Mouse (Mus musculus): ENCODE measurements around the gene Actr8. TPM values are rescaled to one million over a fixed set of nuclear protein-coding genes. Genes with fewer than 3 reads are reported as not detected.
A peak's percentile ranks its signal among the peaks of the same experiment; 100 is the strongest.

Actr8 gene
- polyA plus RNA-seq (2012; rRNA removed) = 41.5 and 60.6 TPM in 2 replicates
- polyA plus RNA-seq (2014; fragmentation: Nextera tagmentation; extraction: Ambion mirVana) = 47.7 and 52.1 TPM in 2 replicates

DNA sequence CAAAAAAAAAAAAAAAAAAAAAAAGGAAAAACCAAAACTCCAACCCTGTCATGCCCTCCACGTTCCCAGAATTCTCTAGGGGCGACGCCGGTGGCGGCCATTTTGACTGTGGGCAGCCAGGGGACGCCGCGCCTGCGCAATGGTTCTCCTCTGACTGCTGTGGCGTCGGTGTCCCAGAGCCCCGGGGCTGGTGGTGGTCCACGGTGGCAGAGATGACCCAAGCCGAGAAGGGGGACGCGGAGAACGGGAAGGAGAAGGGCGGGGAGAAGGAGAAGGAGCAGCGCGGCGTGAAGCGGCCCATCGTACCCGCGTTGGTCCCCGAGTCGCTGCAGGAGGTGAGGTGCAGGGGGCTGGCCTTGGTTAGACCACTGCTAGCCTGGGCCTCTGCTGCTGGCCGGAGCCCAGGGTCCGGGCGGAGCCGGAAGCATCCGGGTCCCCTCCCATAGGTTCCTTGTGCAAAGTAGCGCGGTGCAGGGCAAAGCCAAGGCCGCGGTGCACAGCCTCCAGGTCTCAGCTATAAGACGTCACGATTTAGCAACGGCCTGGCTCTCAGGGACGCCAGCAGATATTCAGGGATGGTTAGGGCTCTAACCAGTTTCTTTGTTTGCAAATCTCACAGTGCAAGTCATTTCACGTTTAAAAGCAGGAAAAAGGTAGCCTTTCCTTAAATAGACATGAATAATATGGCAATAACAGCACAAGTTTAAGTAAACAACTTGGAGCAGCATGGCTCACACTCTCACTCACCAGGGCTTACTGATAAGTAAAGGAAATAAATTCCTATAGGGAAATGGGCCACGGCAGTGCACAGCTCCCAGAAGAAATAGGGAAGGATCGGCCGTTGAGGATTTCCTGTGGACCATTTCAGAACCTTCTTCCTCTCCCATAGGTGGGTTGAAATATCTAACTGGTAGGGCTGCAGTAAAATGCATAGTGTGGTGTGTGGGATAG lies at the start of gene Actr8:
TSS of gene Actr8 (plus strand) at position 84 of the 951 bp plus-strand sequence.
- 4% methylated on average over 44 of the region's 44 CpGs for WGBS
- Histone ChIP-seq H3K9ac (ENCODE audit: low read depth, low read length, severe bottlenecking) (peak within 1 kb of the TSS; percentile 89), H3K36me3 (ENCODE audit: control insufficient read depth, insufficient read depth, low read length) (peaks cover 57% of the 10 kb centered on the region), H3K4me2 (replicated peaks; ENCODE audit: low read depth, low read length, severe bottlenecking) (peak within 1 kb of the TSS; percentile 79), H3K4me1 (ENCODE audit: control insufficient read depth, insufficient read depth, low read length) (peaks cover 8% of the 10 kb centered on the region), H3K9me3 (ENCODE audit: control insufficient read depth, low read length) (no peaks in the 10 kb centered on the region), H3K4me3 (replicated peaks; ENCODE audit: low read length) (peak within 1 kb of the TSS; percentile 76), H3K27me3 (ENCODE audit: control insufficient read depth, insufficient read depth, low read length) (no peaks in the 10 kb centered on the region), H3K27ac (replicated peaks; ENCODE audit: low read depth, low read length) (peak within 1 kb of the TSS; percentile 93)
- ATAC-seq (ENCODE audit: low FRiP score, low read depth) (peak; percentile 95), DNase-seq (ENCODE audit: low spot score) (peak; percentile 96)
- TF ChIP-seq POLR2A (IDR thresholded peaks at IDR 0.05; ENCODE audit: borderline replicate concordance, extremely low read depth, insufficient read depth, insufficient read length) = peak; percentile 72; the same call in 1 of the 2 replicates

GRCm38 (mm10) chr14:29928966-29929365 lies 49.2 kb upstream of the Actr8 start:
- no peak for DNase-seq (ENCODE audit: low spot score)
- Histone ChIP-seq H3K9me3 (ENCODE audit: control insufficient read depth, low read length) (no peaks in the 10 kb centered on the region), H3K36me3 (ENCODE audit: control insufficient read depth, insufficient read depth, low read length) (no peaks in the 10 kb centered on the region), H3K27ac (replicated peaks; ENCODE audit: low read depth, low read length) (no peak overlapping the region), H3K4me2 (replicated peaks; ENCODE audit: low read depth, low read length, severe bottlenecking) (no peak overlapping the region), H3K9ac (ENCODE audit: low read depth, low read length, severe bottlenecking) (no peak overlapping the region), H3K4me1 (ENCODE audit: control insufficient read depth, insufficient read depth, low read length) (no peaks in the 10 kb centered on the region), H3K27me3 (ENCODE audit: control insufficient read depth, insufficient read depth, low read length) (no peaks in the 10 kb centered on the region), H3K4me3 (replicated peaks; ENCODE audit: low read length) (no peak overlapping the region)
- ATAC-seq (ENCODE audit: low FRiP score, low read depth) = no peak
- TF ChIP-seq POLR2A (IDR thresholded peaks at IDR 0.05; ENCODE audit: borderline replicate concordance, extremely low read depth, insufficient read depth, insufficient read length) = no peak
- 85% methylated on average over 4 of the region's 4 CpGs for WGBS

- ATAC-seq (ENCODE audit: low FRiP score, low read depth) = no peak
- H3K4me2 ChIP-seq (replicated peaks; ENCODE audit: low read depth, low read length, severe bottlenecking) = no peak overlapping the region
- no peaks in the 10 kb centered on the region for H3K36me3 ChIP-seq (ENCODE audit: control insufficient read depth, insufficient read depth, low read length)
- no peaks in the 10 kb centered on the region for H3K9me3 ChIP-seq (ENCODE audit: control insufficient read depth, low read length)
- WGBS = 70% methylated on average over 5 of the region's 5 CpGs
- no peaks in the 10 kb centered on the region for H3K27me3 ChIP-seq (ENCODE audit: control insufficient read depth, insufficient read depth, low read length)
- H3K27ac ChIP-seq (replicated peaks; ENCODE audit: low read depth, low read length) = no peak overlapping the region
- H3K4me1 ChIP-seq (ENCODE audit: control insufficient read depth, insufficient read depth, low read length) = peaks cover 3% of the 10 kb centered on the region; the same call in 1 of the 2 replicates
- no peak overlapping the region for H3K9ac ChIP-seq (ENCODE audit: low read depth, low read length, severe bottlenecking)
- no peak for DNase-seq (ENCODE audit: low spot score)
- H3K4me3 ChIP-seq (replicated peaks; ENCODE audit: low read length) = no peak overlapping the region
- no peak for TF ChIP-seq POLR2A (IDR thresholded peaks at IDR 0.05; ENCODE audit: borderline replicate concordance, extremely low read depth, insufficient read depth, insufficient read length)
These were observed 42.6 kb upstream of the Actr8 start for GRCm38 (mm10) chr14:29935516-29935915.

DNA sequence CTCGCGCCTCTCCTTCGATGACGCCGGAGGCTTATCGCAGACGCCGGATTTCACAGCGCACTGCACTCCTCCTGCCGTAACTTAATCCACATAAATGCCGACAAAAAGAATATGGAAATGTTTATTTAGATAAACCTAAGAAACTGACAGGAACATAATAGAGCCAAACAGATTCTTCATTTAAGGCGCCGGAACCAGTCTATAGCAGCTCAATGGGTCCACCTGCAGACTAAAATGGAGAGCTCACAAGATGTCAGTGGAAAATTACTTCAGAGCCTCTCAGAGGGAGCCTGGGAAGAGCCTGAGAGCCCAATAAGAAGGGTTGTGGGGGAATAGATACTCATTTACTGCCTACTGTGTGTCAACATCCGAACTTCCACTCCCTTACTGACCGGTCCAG lies 40.7 kb upstream of the Actr8 start:
- Histone ChIP-seq H3K9me3 (ENCODE audit: control insufficient read depth, low read length) (no peaks in the 10 kb centered on the region), H3K27me3 (ENCODE audit: control insufficient read depth, insufficient read depth, low read length) (no peaks in the 10 kb centered on the region), H3K4me2 (replicated peaks; ENCODE audit: low read depth, low read length, severe bottlenecking) (no peak overlapping the region), H3K36me3 (ENCODE audit: control insufficient read depth, insufficient read depth, low read length) (no peaks in the 10 kb centered on the region), H3K9ac (ENCODE audit: low read depth, low read length, severe bottlenecking) (no peak overlapping the region), H3K4me3 (replicated peaks; ENCODE audit: low read length) (no peak overlapping the region), H3K4me1 (ENCODE audit: control insufficient read depth, insufficient read depth, low read length) (peaks cover 3% of the 10 kb centered on the region; the same call in 1 of the 2 replicates), H3K27ac (replicated peaks; ENCODE audit: low read depth, low read length) (no peak overlapping the region)
- DNase-seq (ENCODE audit: low spot score) (no peak), ATAC-seq (ENCODE audit: low FRiP score, low read depth) (no peak)
- WGBS = 87% methylated on average over 15 of the region's 15 CpGs
- no peak for TF ChIP-seq POLR2A (IDR thresholded peaks at IDR 0.05; ENCODE audit: borderline replicate concordance, extremely low read depth, insufficient read depth, insufficient read length)

- Histone ChIP-seq H3K27ac (replicated peaks; ENCODE audit: low read depth, low read length) (no peak overlapping the region), H3K4me1 (ENCODE audit: control insufficient read depth, insufficient read depth, low read length) (peaks cover 3% of the 10 kb centered on the region; the same call in 1 of the 2 replicates), H3K36me3 (ENCODE audit: control insufficient read depth, insufficient read depth, low read length) (no peaks in the 10 kb centered on the region), H3K9me3 (ENCODE audit: control insufficient read depth, low read length) (no peaks in the 10 kb centered on the region), H3K9ac (ENCODE audit: low read depth, low read length, severe bottlenecking) (no peak overlapping the region), H3K27me3 (ENCODE audit: control insufficient read depth, insufficient read depth, low read length) (no peaks in the 10 kb centered on the region), H3K4me2 (replicated peaks; ENCODE audit: low read depth, low read length, severe bottlenecking) (no peak overlapping the region), H3K4me3 (replicated peaks; ENCODE audit: low read length) (no peak overlapping the region)
- DNase-seq (ENCODE audit: low spot score) = no peak
- 42% methylated on average over 20 of the region's 20 CpGs for WGBS
- TF ChIP-seq POLR2A (IDR thresholded peaks at IDR 0.05; ENCODE audit: borderline replicate concordance, extremely low read depth, insufficient read depth, insufficient read length) = no peak
- no peak for ATAC-seq (ENCODE audit: low FRiP score, low read depth)
These were observed 38.4 kb upstream of the Actr8 start for GRCm38 (mm10) chr14:29939600-29940312.

Data from limb, embryonic 14.5 days (tissue).